Mouse (Mus musculus) C2C12 (cell line): ENCODE results near the gene Nck2.

Experiments used
- CTCF ChIP-seq: IDR thresholded peaks from one replicate; pipeline ENCODE4 v1.5.1; 2011; ENCODE audit not compliant: control insufficient read depth, insufficient read depth, insufficient read length
- MAX ChIP-seq: IDR thresholded peaks from one replicate; pipeline ENCODE4 v1.6.1; 2011; ENCODE audit warnings: mild to moderate bottlenecking, control low read depth
- MYOD1 ChIP-seq: IDR thresholded peaks from one replicate; pipeline ENCODE4 v1.6.1; 2011; ENCODE audit warnings: low read depth; ENCODE audit not compliant: control insufficient read depth, insufficient read length
- USF1 ChIP-seq: IDR thresholded peaks from one replicate; pipeline ENCODE4 v1.6.1; 2011; ENCODE audit warnings: low read depth, mild to moderate bottlenecking, control low read depth, moderate library complexity

DNA sequence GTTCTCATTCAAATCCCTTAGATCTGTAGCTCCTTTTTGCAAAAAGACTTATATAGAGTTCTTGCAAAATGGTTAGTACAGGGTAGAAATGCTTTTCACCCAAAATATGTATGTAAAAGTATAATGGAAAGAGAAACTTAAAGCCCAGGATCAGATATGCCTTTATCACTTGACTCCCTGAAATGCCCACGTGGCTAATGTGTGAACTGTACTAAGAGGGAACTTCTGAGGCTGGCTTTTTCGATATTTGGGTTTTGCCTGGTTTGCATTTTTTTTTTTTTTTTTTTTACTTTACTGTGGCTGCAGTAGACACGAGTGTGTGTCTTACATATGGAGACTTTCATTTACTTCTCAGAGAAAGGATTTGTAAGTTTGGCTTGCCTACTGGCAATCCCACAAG is 116.7 kb downstream of the Nck2 start:
- TF ChIP-seq MAX (no peak), USF1 (no peak), CTCF (no peak), MYOD1 (no peak)
